23 mouse cellular contexts compared by ENCODE assay signal in genomic region chr17:5855560-5855959, GRCm38 (mm10). TPM values are rescaled to one million over a fixed set of nuclear protein-coding genes. Genes with fewer than 3 reads are reported as not detected.
A peak's percentile ranks its signal among the peaks of the same experiment; 100 is the strongest.
DNase-seq lines count a peak whose midpoint lies in the region; ATAC-seq and TF ChIP-seq lines count a peak whose summit lies in the region.
"Had no signal": no experiment of that assay in that cellular context is flagged by ENCODE, and none has a peak within 500 bp of the region (broad histone marks: within the 10 kb centered on the region; RNA-seq: fewer than 3 reads in every experiment).

No protein-coding gene starts in this region.

- peak; percentile 58; the same call in 1 of the 2 replicates for ATAC-seq in stomach, postnatal 0 days (ENCODE audit: low FRiP score, low TSS enrichment)
- ATAC-seq: activated CD4-positive, CD25-positive, alpha-beta regulatory T cell, adult 4 months; forebrain, embryonic 15.5 days; hindbrain, embryonic 16.5 days had no signal

- no peaks in the 10 kb centered on the region for H3K9me3 ChIP-seq in stomach, postnatal 0 days (ENCODE audit: control insufficient read depth, low read length)
- H3K9me3 ChIP-seq: embryonic facial prominence, embryonic 12.5 days; embryonic facial prominence, embryonic 15.5 days; forebrain, embryonic 12.5 days; forebrain, embryonic 15.5 days; hindbrain, embryonic 10.5 days; hindbrain, embryonic 13.5 days had no signal

- no peak overlapping the region for H3K4me3 ChIP-seq in liver, adult 2 months (ENCODE audit: insufficient read depth, low read depth, low read length)
- no peak overlapping the region for H3K4me3 ChIP-seq in stomach, postnatal 0 days (ENCODE audit: low read depth, low read length)
- H3K4me3 ChIP-seq: embryonic facial prominence, embryonic 12.5 days; embryonic facial prominence, embryonic 15.5 days; erythroblast, embryonic 14.5 days; forebrain, embryonic 12.5 days; forebrain, embryonic 15.5 days; hindbrain, embryonic 10.5 days; hindbrain, embryonic 13.5 days had no signal

- no peak for TF ChIP-seq EP300 in stomach, postnatal 0 days (optimal IDR thresholded peaks at IDR 0.05)

- peak; percentile 60 for DNase-seq in heart, adult 11 months
- no peak for DNase-seq in heart, postnatal 4 days
- DNase-seq in liver, adult 2 months (ENCODE audit: extremely low read depth, low read depth, low spot score), result peak; percentile 15
- no peak for DNase-seq in liver
- DNase-seq in stomach, postnatal 0 days (ENCODE audit: low spot score), result no peak
- no peak for DNase-seq in cerebellum, adult 9-10 months
- DNase-seq: adrenal gland, adult 8-10 months; adrenal gland, postnatal 25 days; cerebellum, adult 18-20 months; cerebellum, adult 9-11 months; cerebellum, postnatal 25 days; gastrocnemius, postnatal 10 days; gastrocnemius, postnatal 36 days had no signal

- no peak overlapping the region for H3K9ac ChIP-seq in liver, adult 2 months (ENCODE audit: low read depth, low read length)
- H3K9ac ChIP-seq in stomach, postnatal 0 days (ENCODE audit: low read length), result no peak overlapping the region
- H3K9ac ChIP-seq: embryonic facial prominence, embryonic 12.5 days; embryonic facial prominence, embryonic 15.5 days; forebrain, embryonic 12.5 days; forebrain, embryonic 15.5 days; hindbrain, embryonic 13.5 days had no signal

- H3K4me1 ChIP-seq in liver, adult 2 months (ENCODE audit: control insufficient read depth, insufficient read depth, low read length), result no peaks in the 10 kb centered on the region; the same call in 1 of the 2 replicates
- no peaks in the 10 kb centered on the region for H3K4me1 ChIP-seq in stomach, postnatal 0 days (replicated peaks; ENCODE audit: control insufficient read depth, insufficient read depth)
- H3K4me1 ChIP-seq: embryonic facial prominence, embryonic 15.5 days; forebrain, embryonic 12.5 days; forebrain, embryonic 15.5 days had no signal

- TF ChIP-seq POLR2A in liver, adult 2 months (IDR thresholded peaks at IDR 0.05; ENCODE audit: extremely low read depth, insufficient read depth, low read length), result no peak

- H3K36me3 ChIP-seq in liver, adult 2 months (ENCODE audit: control insufficient read depth, insufficient read depth, low read length), result no peaks in the 10 kb centered on the region
- H3K36me3 ChIP-seq in stomach, postnatal 0 days (ENCODE audit: control insufficient read depth, insufficient read depth, low read length), result peaks cover 2% of the 10 kb centered on the region; the same call in 1 of the 2 replicates
- H3K36me3 ChIP-seq: forebrain, embryonic 12.5 days; forebrain, embryonic 15.5 days had no signal

- TF ChIP-seq CTCF in liver, adult 2 months (IDR thresholded peaks at IDR 0.05; ENCODE audit: low read depth, low read length), result no peak
- TF ChIP-seq CTCF in stomach, postnatal 0 days (IDR thresholded peaks at IDR 0.05; ENCODE audit: low read depth), result no peak

- H3K27me3 ChIP-seq in liver, adult 2 months (ENCODE audit: control insufficient read depth, insufficient read depth, low read length), result no peaks in the 10 kb centered on the region
- H3K27me3 ChIP-seq in stomach, postnatal 0 days (ENCODE audit: control insufficient read depth, insufficient read depth, low read length), result no peaks in the 10 kb centered on the region
- H3K27me3 ChIP-seq: embryonic facial prominence, embryonic 12.5 days; embryonic facial prominence, embryonic 15.5 days; forebrain, embryonic 12.5 days; forebrain, embryonic 15.5 days; hindbrain, embryonic 13.5 days had no signal

- no peak overlapping the region for H3K4me2 ChIP-seq in stomach, postnatal 0 days (replicated peaks; ENCODE audit: low read depth)
- H3K4me2 ChIP-seq: embryonic facial prominence, embryonic 12.5 days; embryonic facial prominence, embryonic 15.5 days; forebrain, embryonic 12.5 days; forebrain, embryonic 15.5 days; heart, embryonic 11.5 days; hindbrain, embryonic 13.5 days had no signal

- H3K27ac ChIP-seq in liver, adult 2 months (replicated peaks; ENCODE audit: insufficient read depth, low read depth, low read length), result no peak overlapping the region
- H3K27ac ChIP-seq in stomach, postnatal 0 days (replicated peaks), result no peak overlapping the region
- H3K27ac ChIP-seq: embryonic facial prominence, embryonic 12.5 days; embryonic facial prominence, embryonic 15.5 days; forebrain, embryonic 12.5 days; forebrain, embryonic 15.5 days; hindbrain, embryonic 10.5 days; hindbrain, embryonic 13.5 days had no signal

- peaks cover 48% of the 10 kb centered on the region for H3K79me2 ChIP-seq in liver, adult 2 months (ENCODE audit: control insufficient read depth, insufficient read depth, low read length)

RNA-seq across cellular contexts. Expression of gene Snx9, which starts 14.4 kb away (rescaled TPM):
- total RNA-seq in heart, postnatal 4 days (2021), result 10 to 100 TPM; 38.0 to 39.0 TPM
- total RNA-seq in liver, adult 2 months (2014; rRNA removed), result 26.8 and 30.5 TPM in 2 replicates
- 19.7 and 22.2 TPM in 2 replicates for polyA plus RNA-seq in liver, adult 2 months (2012; rRNA removed)
- polyA plus RNA-seq in stomach, postnatal 0 days (2015; fragmentation: Nextera tagmentation; extraction: Ambion mirVana), result 34.8 and 36.3 TPM in 2 replicates

Comparison
In these comparisons a context has a peak if more than half of its experiments do, and no peak if none do; other contexts are left out.
1. DNase-seq: peak in heart, adult 11 months (single experiment) and liver, adult 2 months (single experiment); none in heart, postnatal 4 days (single experiment), liver (single experiment), stomach, postnatal 0 days (single experiment) and cerebellum, adult 9-10 months (single experiment).